Mouse (Mus musculus): ENCODE results near the gene Git1. TPM values are rescaled to one million over a fixed set of nuclear protein-coding genes. Genes with fewer than 3 reads are reported as not detected.
A peak's percentile ranks its signal among the peaks of the same experiment; 100 is the strongest.

Git1 gene
- polyA plus RNA-seq, 1 experiment from 2014 or later: 6.7 TPM

DNA sequence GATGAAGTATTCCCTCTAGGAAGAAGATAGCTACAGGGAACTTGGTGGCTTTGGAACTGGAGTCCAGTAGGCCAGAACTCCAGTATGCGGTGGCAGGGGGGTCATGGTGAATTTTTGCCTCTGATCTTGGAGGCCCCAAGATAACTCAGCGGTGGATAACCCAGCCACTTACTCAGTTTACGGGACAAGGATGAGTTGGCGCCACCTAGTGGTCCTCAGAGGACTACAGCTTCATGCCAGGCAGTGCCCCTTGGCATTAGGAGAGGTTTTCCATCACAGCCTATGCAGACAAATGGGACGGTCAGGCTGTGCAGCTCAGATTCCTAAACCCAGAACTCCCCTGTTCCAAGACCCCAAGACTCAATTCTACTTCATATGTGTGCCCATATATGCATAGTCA lies 8.0 kb downstream of the Git1 start:
- DNase-seq (ENCODE audit: low spot score): peak; percentile 81

DNA sequence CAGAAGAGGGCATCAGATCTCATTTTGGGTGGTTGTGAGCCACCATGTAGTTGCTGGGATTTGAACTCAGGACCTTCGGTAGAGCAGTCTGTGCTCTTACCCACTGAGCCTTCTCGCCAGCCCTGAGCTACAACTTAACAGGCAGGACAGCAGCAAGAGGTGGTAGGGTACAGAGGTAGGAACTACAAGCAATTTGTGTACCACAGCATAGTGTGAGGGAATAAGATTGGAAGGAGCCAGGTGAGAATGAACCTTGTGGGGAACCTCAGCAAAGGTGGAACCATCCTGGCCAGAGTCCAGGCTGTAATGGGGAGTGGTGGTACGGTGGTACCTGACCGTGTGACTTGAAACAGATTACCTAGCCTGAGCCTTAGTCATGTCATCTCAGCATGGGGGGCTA lies 8.6 kb downstream of the Git1 start:
- no peak for DNase-seq (ENCODE audit: low spot score)

DNA sequence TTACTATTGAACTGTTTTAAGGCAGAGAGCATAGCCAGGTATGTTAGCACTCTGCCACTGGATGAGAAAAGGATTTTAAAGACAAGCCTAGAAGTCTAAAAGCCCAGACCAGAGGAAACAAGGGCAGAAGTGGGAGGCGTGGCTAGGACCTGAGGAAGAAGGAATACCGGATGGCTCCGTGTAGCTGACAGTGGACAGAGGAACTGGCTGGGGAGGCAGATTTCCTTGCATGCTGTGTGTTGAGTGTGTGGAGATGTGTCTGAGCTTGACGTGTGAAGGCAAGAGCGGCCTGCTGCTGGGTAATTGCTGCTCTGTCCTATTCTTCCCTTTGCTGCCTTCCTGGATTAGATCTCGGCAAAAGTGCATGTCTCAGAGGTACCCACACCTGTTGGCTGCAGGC lies 9.1 kb downstream of the Git1 start:
- no peak for DNase-seq (ENCODE audit: low spot score)

DNA sequence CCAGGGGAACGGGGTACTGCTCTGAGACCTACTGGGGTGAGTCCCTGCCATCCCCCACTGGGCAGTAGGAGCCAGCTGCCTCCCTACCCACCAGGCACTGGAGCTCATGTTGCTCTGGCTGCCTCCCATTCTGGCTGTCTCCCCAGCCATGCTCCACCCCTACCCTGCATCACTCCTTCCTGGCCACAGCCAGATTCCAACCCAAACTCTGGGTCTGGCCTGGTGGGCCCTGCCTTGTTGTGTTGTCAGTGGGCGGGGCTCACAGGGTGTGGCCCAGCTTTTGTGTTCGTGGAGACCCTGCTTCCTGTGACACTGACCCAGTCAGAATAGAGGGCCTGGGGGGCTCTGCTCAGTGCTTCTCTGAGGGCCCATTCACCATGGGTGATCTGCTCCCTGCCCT lies 10.1 kb downstream of the Git1 start:
- no peak for DNase-seq (ENCODE audit: low spot score)

DNA sequence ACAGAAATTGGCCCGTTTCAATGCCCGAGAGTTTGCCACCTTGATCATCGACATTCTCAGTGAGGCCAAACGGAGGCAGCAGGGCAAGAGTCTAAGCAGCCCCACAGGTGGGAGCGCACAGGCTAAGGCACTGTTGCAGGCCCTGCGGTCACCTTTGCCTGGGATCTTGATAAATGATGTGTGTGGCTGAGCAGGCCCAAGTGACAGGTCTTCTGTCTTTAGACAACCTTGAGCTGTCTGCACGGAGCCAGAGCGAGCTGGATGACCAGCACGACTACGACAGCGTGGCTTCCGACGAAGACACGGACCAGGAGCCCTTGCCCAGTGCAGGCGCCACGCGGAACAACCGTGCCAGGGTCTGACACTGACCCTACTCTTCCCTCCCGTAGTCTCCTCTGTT lies 11.0 kb downstream of the Git1 start:
- DNase-seq (ENCODE audit: low spot score): no peak

DNA sequence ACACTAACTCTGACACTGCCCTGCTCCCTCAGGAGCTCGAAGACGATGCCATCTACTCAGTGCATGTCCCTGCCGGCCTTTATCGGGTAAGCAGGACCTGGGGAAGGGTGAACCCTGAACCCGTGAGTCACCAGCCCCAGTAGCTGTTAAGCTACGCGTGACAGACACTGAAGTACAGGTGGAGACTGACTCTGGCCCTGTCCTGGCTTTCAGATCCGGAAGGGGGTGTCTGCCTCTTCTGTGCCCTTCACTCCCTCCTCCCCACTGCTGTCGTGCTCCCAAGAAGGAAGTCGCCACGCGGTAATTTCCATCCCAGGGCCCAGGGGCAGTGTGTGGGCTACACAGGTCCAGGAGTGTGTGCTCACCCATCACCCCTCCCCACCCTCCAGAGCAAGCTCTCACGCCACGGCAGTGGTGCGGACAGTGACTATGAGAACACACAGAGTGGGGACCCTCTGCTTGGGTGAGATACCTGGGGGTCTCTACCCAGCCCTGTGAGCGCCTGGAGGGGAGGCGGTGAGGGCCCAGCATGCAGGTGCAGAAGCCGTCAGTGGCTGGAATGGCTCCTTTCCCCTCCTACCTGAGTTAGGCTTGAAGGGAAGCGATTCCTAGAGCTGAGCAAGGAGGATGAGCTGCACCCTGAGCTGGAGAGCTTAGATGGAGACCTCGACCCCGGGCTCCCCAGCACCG lies 12.1 kb downstream of the Git1 start:
- no peak for DNase-seq (ENCODE audit: low spot score)

DNA sequence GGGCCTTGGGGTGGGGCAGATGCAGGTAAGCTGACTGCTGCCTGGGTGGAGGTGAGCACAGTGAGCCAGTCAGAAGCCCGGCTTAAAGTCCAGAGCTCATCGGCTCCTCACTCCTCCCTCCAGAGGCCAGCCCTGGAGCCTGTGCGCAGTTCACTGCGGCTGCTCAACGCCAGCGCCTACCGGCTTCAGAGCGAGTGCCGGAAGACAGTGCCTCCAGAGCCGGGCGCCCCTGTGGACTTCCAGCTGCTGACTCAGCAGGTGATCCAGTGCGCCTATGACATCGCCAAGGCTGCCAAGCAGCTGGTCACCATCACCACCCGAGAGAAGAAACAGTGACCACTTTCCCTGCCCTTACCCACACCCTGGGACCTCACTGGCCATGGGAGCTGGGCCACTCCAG lies 12.9 kb downstream of the Git1 start:
- DNase-seq (ENCODE audit: low spot score): no peak

DNA sequence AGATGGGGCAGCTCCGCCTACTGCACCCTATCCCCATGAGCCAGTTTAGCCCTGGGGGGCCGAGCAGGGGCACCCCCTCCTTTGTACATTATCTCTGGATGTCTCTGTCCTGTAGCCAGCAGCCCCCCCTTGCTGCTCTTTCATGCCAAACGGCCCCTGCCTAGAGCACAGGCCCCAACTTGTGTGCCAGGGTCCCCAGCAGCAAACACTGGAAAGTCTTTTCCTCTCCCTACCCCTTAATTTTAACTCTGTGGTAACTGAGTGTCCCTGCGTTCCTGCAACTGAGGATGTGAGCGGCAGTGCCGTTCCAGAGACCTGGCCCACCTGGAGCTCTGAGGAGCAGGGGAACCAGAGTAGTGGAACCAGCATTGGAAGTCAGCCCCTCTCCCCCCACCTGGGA lies 13.6 kb downstream of the Git1 start:
- no peak for DNase-seq (ENCODE audit: low spot score)

DNA sequence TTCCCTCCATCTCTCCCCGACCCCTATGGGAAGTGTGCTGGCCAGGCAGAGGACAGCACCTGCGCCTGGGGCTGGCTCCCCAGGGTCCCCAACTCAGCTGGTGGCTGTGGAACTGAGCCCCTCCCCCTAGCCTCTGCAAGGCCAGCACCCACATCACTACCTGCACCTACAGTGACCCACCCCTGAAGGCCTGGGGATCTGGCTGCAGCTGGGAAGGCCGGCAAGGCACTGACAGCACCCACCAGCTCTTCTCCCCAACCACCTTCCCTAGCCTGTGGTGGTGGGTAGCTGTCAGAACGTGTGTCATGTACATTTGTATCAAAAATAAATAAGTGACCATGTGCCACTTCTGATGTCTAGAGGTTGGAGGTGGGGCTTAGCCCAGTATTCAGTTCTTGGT lies 14.1 kb downstream of the Git1 start:
- DNase-seq (ENCODE audit: low spot score): no peak

DNA sequence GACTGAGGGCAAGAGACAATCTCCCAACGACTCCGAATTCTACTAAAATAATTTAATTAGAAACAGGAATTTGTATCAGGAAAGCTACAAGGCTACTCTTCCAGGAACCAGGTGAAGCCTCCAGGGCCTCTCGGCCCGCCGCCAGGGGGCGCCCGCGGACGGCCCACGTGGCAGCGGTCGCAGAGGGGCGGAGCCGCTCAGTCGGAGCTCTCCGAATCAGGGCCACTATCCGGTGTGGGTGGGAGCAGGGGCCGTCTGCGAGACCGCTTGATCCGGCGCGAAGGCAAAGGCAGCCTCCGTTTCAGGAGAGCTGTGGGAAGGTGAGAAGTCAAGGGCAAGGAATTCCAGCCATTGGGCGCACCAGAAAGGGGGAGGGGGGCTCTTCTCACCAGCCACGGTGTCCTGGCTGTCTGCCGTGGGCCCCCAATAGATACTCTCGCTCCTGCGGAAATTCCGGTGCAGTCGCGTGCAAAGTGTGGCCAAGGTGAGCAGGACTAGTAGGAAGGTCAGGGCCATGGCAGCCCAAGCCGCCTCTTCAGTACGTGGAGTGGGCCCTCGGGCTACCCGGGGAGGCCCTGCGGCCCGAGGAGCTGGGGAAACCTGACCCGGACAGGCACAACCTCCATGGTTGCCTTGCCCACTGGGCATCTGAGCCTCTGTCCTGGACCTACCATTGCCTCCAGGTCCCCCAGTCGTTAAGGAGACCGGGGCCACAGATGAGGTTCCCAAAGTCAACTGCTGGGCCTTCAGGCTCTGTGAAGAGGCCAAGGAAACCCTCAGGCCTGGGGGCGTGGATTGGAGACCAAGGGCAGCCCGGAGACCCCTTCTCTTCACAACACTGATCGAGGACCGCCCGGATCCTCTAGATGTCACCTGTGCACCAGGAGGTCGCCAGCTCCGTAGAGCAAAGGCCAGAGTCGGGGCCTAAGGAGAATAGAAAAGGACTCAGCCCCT lies 15.0 kb downstream of the Git1 start:
- peak; percentile 89 for DNase-seq (ENCODE audit: low spot score)

DNA sequence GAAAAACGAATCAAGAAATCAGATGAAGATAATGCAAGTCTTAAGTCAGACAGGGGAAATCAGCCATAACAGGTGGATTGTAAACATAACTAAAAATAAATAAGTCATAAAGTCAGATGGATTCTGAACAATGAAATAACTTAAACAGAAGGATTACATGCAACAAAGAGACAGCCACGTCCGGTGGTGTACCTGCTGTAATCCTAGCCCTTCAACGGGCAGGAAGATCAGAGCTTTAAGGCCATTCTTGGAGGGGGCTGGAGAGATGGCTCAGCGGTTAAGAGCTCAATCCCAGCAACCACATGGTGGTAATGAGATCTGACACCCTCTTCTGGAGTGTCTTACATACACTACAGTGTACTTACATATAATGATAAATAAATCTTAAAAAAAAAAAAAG lies 18.0 kb downstream of the Git1 start:
- no peak for DNase-seq (ENCODE audit: low spot score)

DNA sequence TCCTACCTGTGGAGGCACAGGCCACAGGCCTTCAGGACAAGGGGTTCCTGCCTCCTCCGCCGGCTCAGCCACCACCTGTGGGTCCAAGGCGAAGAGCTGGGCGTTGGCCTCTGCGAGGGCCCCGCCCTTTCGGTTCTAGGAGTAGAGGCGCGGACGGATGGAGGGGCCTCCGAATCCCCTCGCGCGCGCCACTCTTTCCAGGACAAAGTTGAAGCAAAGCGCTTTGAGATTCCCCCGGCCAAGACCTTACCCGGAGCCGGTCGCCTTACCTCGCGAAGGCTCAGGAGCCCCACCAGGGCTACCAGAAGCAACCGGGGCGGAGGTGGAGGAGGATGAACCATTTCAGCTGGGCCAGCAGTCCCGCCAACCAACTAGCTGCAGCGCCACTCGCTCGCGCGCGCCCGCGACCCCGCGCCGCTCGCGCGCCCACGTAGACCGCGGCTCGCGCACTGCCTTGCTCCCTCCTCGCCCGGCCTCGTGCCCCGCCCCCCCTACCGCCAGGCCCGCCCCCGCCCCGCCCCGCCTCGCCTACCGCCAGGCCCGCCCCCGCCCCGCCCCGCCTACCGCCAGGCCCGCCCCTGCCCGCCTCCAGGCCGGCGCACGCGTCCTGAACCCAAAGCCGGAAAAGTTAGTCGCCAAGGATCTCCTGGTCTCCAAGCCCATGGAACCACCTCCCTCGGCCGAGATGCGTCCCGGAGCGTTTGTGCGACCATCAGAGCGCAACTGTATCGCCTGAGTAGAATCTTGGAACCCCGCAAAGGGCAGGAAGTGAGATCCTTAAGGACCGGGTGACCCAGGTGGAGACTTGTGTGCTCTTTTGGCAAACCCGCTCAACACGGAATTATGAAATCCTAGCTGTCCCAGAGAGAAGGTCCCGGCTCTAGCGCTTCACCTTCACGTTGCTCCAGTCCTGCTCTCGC lies 19.8 kb downstream of the Git1 start:
- DNase-seq (ENCODE audit: low spot score): peak; percentile 92

DNA sequence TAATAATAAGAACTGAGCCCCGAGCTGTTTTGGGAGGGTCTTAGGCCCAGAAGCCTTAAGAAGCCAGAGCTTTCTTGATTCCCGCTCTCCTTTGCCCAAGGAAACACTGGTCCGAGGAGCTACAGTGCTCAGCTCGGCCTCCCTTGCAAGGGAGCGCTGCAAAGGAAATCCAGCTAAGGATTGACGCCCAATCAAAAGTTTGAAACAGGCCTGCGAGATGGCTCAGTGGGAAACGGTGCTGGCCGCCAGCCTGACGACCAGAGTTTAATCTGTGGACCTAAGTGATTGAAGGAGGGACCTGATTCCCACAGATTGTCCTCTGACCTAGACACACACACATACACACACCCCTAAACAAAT lies 20.4 kb downstream of the Git1 start:
- DNase-seq (ENCODE audit: low spot score): no peak

DNA sequence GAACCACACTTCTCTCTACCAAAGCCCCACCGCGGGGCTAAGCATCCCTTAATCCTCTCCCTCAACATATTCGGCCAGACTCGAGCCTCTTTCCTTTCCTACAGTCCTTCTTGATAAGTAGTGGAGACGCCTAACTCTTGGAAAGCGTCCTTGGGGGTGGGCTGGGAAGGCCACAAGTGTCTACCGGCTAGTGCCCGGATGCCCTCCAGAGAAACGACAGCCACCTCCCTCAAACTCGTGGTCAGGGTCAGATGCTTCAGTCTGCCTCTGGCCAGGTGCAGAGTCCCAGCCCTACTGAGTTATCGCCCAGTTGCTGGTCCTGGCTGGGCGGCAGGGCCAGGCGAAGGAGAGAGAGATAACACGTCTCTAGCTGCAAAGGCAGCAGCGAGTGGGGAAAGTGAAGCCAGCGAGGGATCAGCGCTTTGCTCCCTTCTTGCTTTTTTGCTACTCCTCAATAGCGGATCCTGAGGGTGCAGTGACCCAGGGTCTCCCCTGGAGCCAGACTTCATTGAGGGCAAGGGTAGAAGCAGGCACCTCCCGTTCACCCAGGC lies 21.0 kb downstream of the Git1 start:
- peak; percentile 35 for DNase-seq (ENCODE audit: low spot score)

DNA sequence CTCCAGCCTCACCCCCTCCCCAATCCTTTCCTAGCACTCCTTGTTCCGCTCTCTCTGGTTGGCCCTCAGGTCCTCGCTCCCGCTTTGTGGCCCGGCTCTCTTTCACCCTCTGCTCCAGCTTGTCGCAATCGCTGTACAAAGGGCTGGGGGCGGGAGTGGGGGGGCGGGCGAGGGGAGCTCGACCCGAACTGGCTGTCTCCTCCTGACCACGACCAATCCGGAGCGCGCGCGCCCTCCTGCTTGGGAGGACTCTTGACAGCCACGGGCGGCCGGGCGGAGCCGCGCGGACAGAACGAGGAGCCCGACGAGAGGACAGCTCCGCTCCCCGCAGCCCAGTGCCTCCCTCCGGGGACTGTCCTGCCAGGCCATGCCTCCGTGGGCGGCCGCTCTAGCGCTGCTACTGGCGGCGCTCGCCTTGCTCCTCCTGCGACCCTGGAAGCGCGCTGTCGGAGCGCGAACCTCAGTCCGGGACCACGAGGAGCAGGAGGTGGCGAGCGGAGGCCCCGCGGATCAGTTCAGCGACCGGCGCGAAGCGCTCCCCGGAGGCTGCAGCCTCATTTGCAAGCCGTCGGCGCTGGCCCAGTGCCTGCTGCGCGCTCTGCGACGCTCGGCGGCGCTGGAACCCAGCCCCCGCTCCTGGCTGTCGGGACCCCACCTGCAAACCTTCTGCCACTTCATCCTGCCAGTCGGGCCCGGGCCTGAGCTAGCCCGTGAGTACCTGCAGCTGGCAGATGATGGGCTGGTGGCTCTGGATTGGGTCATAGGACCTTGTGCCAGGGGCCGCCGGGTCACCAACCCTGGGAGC lies 21.7 kb downstream of the Git1 start, which contains the start of gene Abhd15:
Gene Abhd15, plus strand, starts transcription at position 290 of the 805 bp plus-strand sequence.
- peak; percentile 77 for DNase-seq (ENCODE audit: low spot score)

DNA sequence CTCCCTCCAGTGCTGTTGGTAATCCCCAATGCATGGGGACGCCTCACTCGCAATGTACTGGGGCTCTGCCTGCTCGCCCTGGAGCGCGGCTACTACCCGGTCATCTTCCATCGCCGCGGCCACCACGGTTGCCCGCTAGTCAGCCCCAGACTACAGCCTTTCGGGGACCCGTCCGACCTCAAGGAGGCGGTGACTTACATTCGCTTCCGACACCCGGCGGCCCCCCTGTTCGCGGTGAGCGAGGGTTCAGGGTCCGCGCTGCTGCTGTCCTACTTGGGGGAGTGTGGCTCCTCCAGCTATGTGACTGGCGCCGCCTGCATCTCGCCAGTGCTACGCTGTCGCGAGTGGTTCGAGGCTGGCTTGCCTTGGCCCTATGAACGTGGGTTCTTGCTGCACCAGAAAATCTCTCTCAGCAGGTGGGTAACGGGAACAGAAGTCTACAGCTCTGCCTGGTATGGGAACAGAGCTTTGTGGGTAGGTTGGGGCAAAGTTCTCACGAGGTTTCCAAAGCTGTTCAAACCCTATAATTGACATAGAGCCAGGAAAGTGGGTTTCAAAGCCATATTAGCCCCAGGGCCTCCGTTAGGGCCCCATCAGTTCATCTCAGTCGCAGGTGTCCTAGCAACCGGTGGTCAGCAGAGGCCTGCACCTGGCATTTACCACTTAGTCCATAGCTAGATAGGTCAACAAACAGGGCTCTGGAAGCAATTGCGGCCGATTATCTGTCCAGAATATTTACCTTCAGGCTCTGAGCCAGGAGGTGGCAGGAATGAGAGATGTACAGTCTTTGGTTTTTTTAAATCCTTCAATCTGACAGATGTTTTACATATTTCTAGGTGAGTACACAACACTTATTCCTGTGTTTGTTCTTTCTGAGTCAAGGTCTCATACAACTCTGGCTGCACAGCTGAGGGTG lies 22.5 kb downstream of the Git1 start, which contains the start of gene Trp53i13:
Gene Trp53i13, minus strand, starts transcription at position 344 of the 916 bp plus-strand sequence.
- DNase-seq (ENCODE audit: low spot score): peak; percentile 57

DNA sequence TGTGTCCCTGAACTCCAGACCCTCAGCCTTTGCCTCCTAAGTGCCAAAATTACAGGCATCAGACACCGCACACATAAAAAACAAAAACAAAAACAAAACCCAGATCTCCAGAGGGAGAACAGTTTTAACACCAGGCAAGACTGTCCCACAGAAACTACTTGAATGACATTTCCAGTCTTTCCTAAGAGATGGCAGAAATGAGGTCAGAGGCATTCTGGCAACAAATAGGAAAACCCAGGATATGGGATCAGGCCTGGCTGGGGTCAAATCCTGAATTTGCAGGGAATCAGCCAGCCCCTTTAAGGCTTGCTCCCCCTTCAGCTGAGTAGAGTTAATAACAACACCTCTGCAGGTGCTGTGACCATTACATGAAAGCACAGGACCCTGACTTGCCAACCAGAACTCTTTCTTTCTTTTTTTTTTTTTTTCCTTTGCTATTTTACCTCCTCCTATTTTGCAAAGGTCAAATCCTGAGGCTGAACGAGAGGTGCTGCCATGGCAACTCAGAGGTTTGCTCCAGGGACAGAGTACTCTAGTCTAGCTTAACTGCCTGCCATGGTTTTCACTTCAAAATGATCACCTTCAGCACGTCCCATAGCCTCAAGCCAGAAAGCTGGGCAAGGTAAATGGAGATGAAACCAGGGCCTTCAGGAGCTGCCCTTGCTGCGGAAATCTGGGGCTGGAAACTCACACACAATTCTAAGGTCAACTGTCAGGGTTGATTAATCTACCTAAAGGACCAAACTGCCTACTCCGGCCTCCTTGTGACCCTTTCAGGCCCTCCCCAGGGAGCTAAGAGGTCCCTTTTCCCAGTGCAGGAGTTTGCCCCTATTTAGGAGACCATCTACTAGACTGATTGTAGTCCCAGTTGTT lies 23.4 kb downstream of the Git1 start:
- DNase-seq (ENCODE audit: low spot score): no peak
